Mouse (Mus musculus) heart, adult 2 months (tissue): ENCODE results near the gene Irf3.

ENCODE experiments used
- CTCF ChIP-seq: fragments of 200-600 bp; IDR thresholded peaks from 2 replicates; pipeline ENCODE4 v1.8.1; 2022; ENCODE audit warnings: antibody characterized with exemption, mild to moderate bottlenecking, moderate library complexity
- POLR2A ChIP-seq: fragments of 200-500 bp; IDR thresholded peaks from 2 replicates; pipeline ENCODE4 v1.6.1; 2011; ENCODE audit warnings: mild to moderate bottlenecking, low read depth, low read length, control low read depth; ENCODE audit not compliant: insufficient read depth

DNA sequence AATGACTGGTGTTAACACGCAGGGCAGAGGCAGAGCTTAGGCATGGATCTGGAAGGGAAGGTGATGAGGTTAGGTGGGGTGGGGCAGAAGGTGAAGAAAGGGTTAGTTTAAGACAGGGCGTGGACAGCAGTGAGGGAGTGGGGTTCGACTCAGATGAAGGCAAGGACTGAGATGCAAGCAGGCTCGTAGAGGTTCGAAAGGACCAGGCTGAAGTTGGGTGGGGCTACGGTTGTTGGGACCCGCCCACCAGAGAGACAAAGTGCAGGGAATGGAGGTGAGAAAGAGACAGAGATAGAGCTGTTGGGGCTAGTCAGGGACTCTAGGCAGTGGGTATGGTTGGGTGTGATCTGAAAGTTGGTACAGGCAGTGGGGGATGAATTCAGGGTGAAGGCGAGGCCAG, 35.1 kb upstream of the Irf3 start:
- TF ChIP-seq POLR2A = no peak
- TF ChIP-seq CTCF = no peak
